Mouse (Mus musculus) ES-E14 (cell line): ENCODE data around the gene Sft2d2. TPM values are rescaled to one million over a fixed set of nuclear protein-coding genes. Genes with fewer than 3 reads are reported as not detected.

Experiments used
- DNase-seq: peaks from one replicate; pipeline ENCODE4 v3.0.0-alpha.2; 2013; ENCODE audit warnings: low read depth, low spot score
- H3K27ac ChIP-seq: 2 replicates; pipeline ENCODE4 v1.5.1; 2012; ENCODE audit warnings: low read depth, mild to moderate bottlenecking, low read length, moderate library complexity, mixed read lengths; ENCODE audit not compliant: poor library complexity, insufficient read depth, severe bottlenecking
- H3K36me3 ChIP-seq: 2 replicates; pipeline ENCODE4 v1.6.1; 2012; ENCODE audit warnings: mild to moderate bottlenecking, low read length, moderate library complexity, mixed read lengths; ENCODE audit not compliant: control insufficient read depth, poor library complexity, insufficient read depth, severe bottlenecking
- H3K4me1 ChIP-seq, 2 experiments: fragments of 150-350 bp in 1 of 2; sonication (generic) in 1 of 2; 2 replicates each; pipeline ENCODE4 v1.6.1; 2012; ENCODE audit warnings: low read length in 2 of 2, mild to moderate bottlenecking in 1 of 2, mixed read lengths in 1 of 2; ENCODE audit not compliant: control insufficient read depth in 2 of 2, insufficient read depth in 2 of 2, poor library complexity in 1 of 2
- H3K4me3 ChIP-seq, 2 experiments: fragments of 150-350 bp in 1 of 2; sonication (generic) in 1 of 2; 2 replicates each; pipeline ENCODE4 v1.5.1; 2012; ENCODE audit warnings: low read length in 2 of 2, low read depth in 1 of 2, mild to moderate bottlenecking in 1 of 2, mixed read lengths in 1 of 2; ENCODE audit not compliant: insufficient read depth in 1 of 2, poor library complexity in 1 of 2, severe bottlenecking in 1 of 2
- H3K9ac ChIP-seq: 2 replicates; pipeline ENCODE4 v1.6.1; 2012; ENCODE audit warnings: low read depth, mild to moderate bottlenecking, low read length, mixed read lengths; ENCODE audit not compliant: poor library complexity, insufficient read depth, severe bottlenecking
- H3K9me3 ChIP-seq: fragments of 150-350 bp; sonication (generic); 2 replicates; pipeline ENCODE4 v1.6.1; 2012; ENCODE audit warnings: low read depth, mild to moderate bottlenecking, low read length; ENCODE audit not compliant: control insufficient read depth, insufficient read depth
- CHD2 ChIP-seq: IDR thresholded peaks from 2 replicates; pipeline ENCODE4 v1.6.1; 2014; ENCODE audit warnings: mild to moderate bottlenecking, low read depth, low read length, inconsistent platforms
- HCFC1 ChIP-seq: IDR thresholded peaks from 2 replicates; pipeline ENCODE4 v1.6.1; 2012; ENCODE audit warnings: low read length, inconsistent platforms, borderline replicate concordance; ENCODE audit not compliant: insufficient read depth
- MAFK ChIP-seq: IDR thresholded peaks from 2 replicates; pipeline ENCODE4 v1.6.1; 2014; ENCODE audit warnings: mild to moderate bottlenecking, low read depth, low read length, inconsistent platforms; ENCODE audit not compliant: insufficient read depth
- ZC3H11A ChIP-seq: IDR thresholded peaks from 2 replicates; pipeline ENCODE4 v1.6.1; 2012; ENCODE audit warnings: low read depth, mild to moderate bottlenecking, inconsistent platforms, low read length, borderline replicate concordance
- ZNF384 ChIP-seq: IDR thresholded peaks from 2 replicates; pipeline ENCODE4 v1.6.1; 2012; ENCODE audit warnings: low read depth, low read length, inconsistent platforms
- in situ Hi-C, 2 experiments: fragments of 600-800 bp; cut with MboI; formaldehyde crosslinking; loops; one replicate each; pipeline ENCODE4 v1.15.1; 2025; ENCODE audit warnings: low sequenced_read_pairs in 2 of 2, inconsistent platforms in 1 of 2; ENCODE audit not compliant: unreplicated experiment in 2 of 2
- total RNA-seq: library from RNA; depleted of rRNA; stranded (reverse); fragments of 300-350 nt; gene quantifications from 2 replicates; pipeline ENCODE4 v1.2.3, GENCODE M21; 2012

The Sft2d2 gene
- total RNA-seq, 1 experiment, result 15.0 TPM

- no peak overlapping the region for H3K4me3 ChIP-seq
- H3K27ac ChIP-seq, result no peak overlapping the region
- no peaks in the 10 kb centered on the region for H3K9me3 ChIP-seq
- no peak overlapping the region for H3K9ac ChIP-seq
- no peaks in the 10 kb centered on the region for H3K36me3 ChIP-seq
- no peak for TF ChIP-seq ZC3H11A
- no peak for TF ChIP-seq ZNF384
- TF ChIP-seq CHD2, result no peak
- TF ChIP-seq MAFK, result no peak
- TF ChIP-seq HCFC1, result no peak
- peaks cover 0 to 2% of the 10 kb centered on the region in 2 experiments; a peak in 1 of 4 replicates for H3K4me1 ChIP-seq
- in situ Hi-C loops, result no loop called here
- no peak for DNase-seq
These were observed 9.3 kb upstream of the Sft2d2 start for GRCm38 (mm10) chr1:165203488-165204035.

GRCm38 (mm10) chr1:165201445-165202012 is 7.3 kb upstream of the Sft2d2 start:
- Histone ChIP-seq H3K4me1 (peaks cover 0 to 4% of the 10 kb centered on the region in 2 experiments; a peak in 2 of 4 replicates), H3K9ac (no peak overlapping the region), H3K36me3 (no peaks in the 10 kb centered on the region), H3K27ac (no peak overlapping the region), H3K4me3 (no peak overlapping the region), H3K9me3 (no peaks in the 10 kb centered on the region)
- in situ Hi-C loops, result no loop called here
- DNase-seq, result no peak
- TF ChIP-seq CHD2, result no peak
- TF ChIP-seq HCFC1, result no peak
- TF ChIP-seq ZC3H11A, result no peak

GRCm38 (mm10) chr1:165200748-165201147 is 6.5 kb upstream of the Sft2d2 start:
- no peak overlapping the region for H3K27ac ChIP-seq
- H3K4me3 ChIP-seq, result no peak overlapping the region
- no peaks in the 10 kb centered on the region for H3K9me3 ChIP-seq
- no peaks in the 10 kb centered on the region for H3K36me3 ChIP-seq
- peaks cover 0 to 4% of the 10 kb centered on the region in 2 experiments; a peak in 2 of 4 replicates for H3K4me1 ChIP-seq
- no peak for DNase-seq
- no peak for TF ChIP-seq ZNF384
- TF ChIP-seq HCFC1, result no peak
- TF ChIP-seq ZC3H11A, result no peak
- no peak for TF ChIP-seq CHD2
- no peak for TF ChIP-seq MAFK
- no peak overlapping the region for H3K9ac ChIP-seq
- in situ Hi-C loops, result no loop called here

DNA sequence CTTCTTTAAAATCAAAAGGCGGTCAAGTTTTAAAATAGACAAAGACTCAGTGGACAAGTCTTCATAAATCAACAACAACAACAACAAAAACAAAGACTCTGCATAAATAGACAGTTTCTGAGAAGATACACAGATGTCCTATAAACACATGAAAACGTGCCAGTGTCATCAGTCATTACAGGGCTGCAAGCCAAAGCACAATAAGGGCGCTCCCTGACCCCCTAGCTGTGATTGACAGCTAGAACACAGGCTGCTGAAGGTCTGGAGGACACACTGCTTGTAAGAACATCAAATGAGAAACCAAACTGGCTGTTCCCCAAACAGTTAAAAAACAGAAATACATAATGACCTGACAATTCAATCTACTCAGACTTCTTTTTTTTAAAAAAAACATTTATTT is 5.4 kb upstream of the Sft2d2 start:
- Histone ChIP-seq H3K9me3 (no peaks in the 10 kb centered on the region), H3K27ac (no peak overlapping the region), H3K36me3 (no peaks in the 10 kb centered on the region), H3K4me3 (no peak overlapping the region), H3K4me1 (peaks cover 0 to 4% of the 10 kb centered on the region in 2 experiments; a peak in 2 of 4 replicates), H3K9ac (no peak overlapping the region)
- in situ Hi-C loops, result no loop called here
- TF ChIP-seq CHD2, result no peak
- TF ChIP-seq HCFC1, result no peak
- no peak for TF ChIP-seq ZNF384
- TF ChIP-seq MAFK, result no peak
- TF ChIP-seq ZC3H11A, result no peak
- no peak for DNase-seq

GRCm38 (mm10) chr1:165198951-165199350 is 4.7 kb upstream of the Sft2d2 start:
- Histone ChIP-seq H3K4me3 (no peak overlapping the region), H3K4me1 (peaks cover 0 to 4% of the 10 kb centered on the region in 2 experiments; a peak in 2 of 4 replicates), H3K27ac (no peak overlapping the region), H3K36me3 (no peaks in the 10 kb centered on the region), H3K9ac (no peak overlapping the region), H3K9me3 (no peaks in the 10 kb centered on the region)
- in situ Hi-C loops, result no loop called here
- TF ChIP-seq HCFC1 (no peak), CHD2 (no peak), ZNF384 (no peak), MAFK (no peak), ZC3H11A (no peak)
- no peak for DNase-seq
